Mouse (Mus musculus) G1E-ER4 (cell line): ENCODE results near the gene Chd6. TPM values are rescaled to one million over a fixed set of nuclear protein-coding genes. Genes with fewer than 3 reads are reported as not detected.

Experiments used
- GATA1 ChIP-seq: IDR thresholded peaks from one replicate; pipeline ENCODE4 v1.8.0; 2012; ENCODE audit warnings: low read length, inconsistent platforms
- polyA plus RNA-seq: library from polyadenylated mRNA; stranded (reverse); fragments of >175 nt; gene quantifications from 2 replicates; pipeline ENCODE4 v1.2.3, GENCODE M21; 2012

Gene Chd6
- 10.2 and 10.9 TPM in 2 replicates for polyA plus RNA-seq

GRCm38 (mm10) chr2:161108933-161109371 lies at the start of gene Chd6:
Gene Chd6, minus strand, starts transcription at chr2:161109075.
- TF ChIP-seq GATA1: no peak

GRCm38 (mm10) chr2:161150004-161150842 lies 41.3 kb upstream of the Chd6 start:
- TF ChIP-seq GATA1: no peak

GRCm38 (mm10) chr2:161148428-161149020 lies 39.6 kb upstream of the Chd6 start:
- TF ChIP-seq GATA1: no peak

- TF ChIP-seq GATA1: no peak
Observed at GRCm38 (mm10) chr2:161147656-161148427, 39.0 kb upstream of the Chd6 start.

- TF ChIP-seq GATA1: no peak
Observed at GRCm38 (mm10) chr2:161144799-161145198, 35.9 kb upstream of the Chd6 start.

- no peak for TF ChIP-seq GATA1
Observed at GRCm38 (mm10) chr2:161138672-161139536, 30.0 kb upstream of the Chd6 start.

- no peak for TF ChIP-seq GATA1
Observed at GRCm38 (mm10) chr2:161136999-161137398, 28.1 kb upstream of the Chd6 start.

GRCm38 (mm10) chr2:161128367-161129111 lies 19.7 kb upstream of the Chd6 start:
- TF ChIP-seq GATA1: no peak

GRCm38 (mm10) chr2:161112011-161112410 lies 3.1 kb upstream of the Chd6 start:
- no peak for TF ChIP-seq GATA1

GRCm38 (mm10) chr2:161109398-161109821 lies 535 bp upstream of the Chd6 start:
- TF ChIP-seq GATA1: no peak

GRCm38 (mm10) chr2:161108085-161108927 lies 569 bp downstream of the Chd6 start:
- TF ChIP-seq GATA1: no peak

GRCm38 (mm10) chr2:161107236-161107635 lies 1.6 kb downstream of the Chd6 start:
- TF ChIP-seq GATA1: no peak

GRCm38 (mm10) chr2:161103769-161104168 lies 5.1 kb downstream of the Chd6 start:
- TF ChIP-seq GATA1: no peak
